Mouse (Mus musculus): Measurements from ENCODE around the gene Celsr1.
A peak's percentile ranks its signal among the peaks of the same experiment; 100 is the strongest.

Celsr1 gene

GRCm38 (mm10) chr15:86034781-86035360 lies 1.3 kb upstream of the Celsr1 start:
- ATAC-seq (ENCODE audit: low TSS enrichment): no peak

- no peak for ATAC-seq (ENCODE audit: low TSS enrichment)
Measured at GRCm38 (mm10) chr15:86034021-86034523, 495 bp upstream of the Celsr1 start.

DNA sequence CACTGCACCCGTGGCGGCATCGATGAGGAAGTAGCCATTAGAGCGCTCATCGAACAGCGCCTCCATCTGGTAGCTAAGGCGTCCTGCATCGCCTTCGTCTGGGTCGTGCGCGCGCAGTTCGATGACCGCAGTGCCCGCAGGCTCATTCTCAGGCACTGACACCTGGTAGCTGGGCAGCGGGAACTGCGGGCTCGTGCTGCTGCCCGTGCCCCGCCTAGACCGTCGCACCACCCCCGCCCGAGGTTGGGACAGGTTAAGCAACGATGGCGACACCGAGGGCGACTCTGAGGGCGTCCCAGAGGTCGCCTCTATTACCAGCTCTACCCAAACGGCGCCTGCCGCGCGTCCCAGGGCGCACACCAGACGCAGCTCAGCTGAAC lies 776 bp downstream of the Celsr1 start:
- no peak for ATAC-seq (ENCODE audit: low TSS enrichment)

DNA sequence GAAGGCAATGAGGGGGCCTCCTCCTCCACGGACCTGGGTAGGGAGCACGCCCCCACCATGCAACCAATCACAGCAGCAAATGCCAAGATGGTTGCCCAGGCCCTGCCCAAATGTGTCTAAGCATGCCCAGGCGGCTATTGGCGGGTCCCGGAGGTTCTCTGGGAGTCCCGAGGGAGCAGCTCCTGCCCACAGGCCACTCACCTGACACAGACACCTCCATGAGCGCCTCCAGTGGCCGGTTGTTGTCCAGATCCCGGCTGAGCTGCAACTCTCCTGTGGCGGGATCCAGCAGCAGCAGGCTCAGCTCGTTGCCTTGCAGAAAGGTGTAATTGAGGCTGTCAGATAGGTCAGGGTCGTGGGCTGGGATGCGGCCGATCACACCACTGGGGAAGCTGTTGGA lies 3.6 kb downstream of the Celsr1 start:
- ATAC-seq (ENCODE audit: low TSS enrichment): no peak

GRCm38 (mm10) chr15:86027871-86028270 lies 5.7 kb downstream of the Celsr1 start:
- ATAC-seq (ENCODE audit: low TSS enrichment): no peak

DNA sequence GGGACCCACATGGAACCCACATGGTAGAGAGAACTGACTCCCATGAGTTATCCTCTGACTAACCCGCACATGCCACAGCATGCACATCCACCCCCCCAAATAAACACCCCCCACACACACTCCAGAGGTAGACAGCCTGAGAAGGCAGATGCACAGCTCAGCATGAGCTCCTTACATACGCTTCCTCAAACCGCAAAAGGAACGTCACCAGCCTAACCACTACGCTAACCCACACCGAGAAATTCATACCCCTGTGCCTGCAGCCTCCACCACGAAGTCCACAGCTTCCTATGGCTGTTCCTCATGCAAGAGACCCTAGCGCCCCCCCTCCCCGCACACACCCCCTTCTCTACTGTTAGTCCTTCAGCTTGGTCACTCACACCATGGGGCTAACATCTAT lies 11.6 kb downstream of the Celsr1 start:
- no peak for ATAC-seq (ENCODE audit: low TSS enrichment)

DNA sequence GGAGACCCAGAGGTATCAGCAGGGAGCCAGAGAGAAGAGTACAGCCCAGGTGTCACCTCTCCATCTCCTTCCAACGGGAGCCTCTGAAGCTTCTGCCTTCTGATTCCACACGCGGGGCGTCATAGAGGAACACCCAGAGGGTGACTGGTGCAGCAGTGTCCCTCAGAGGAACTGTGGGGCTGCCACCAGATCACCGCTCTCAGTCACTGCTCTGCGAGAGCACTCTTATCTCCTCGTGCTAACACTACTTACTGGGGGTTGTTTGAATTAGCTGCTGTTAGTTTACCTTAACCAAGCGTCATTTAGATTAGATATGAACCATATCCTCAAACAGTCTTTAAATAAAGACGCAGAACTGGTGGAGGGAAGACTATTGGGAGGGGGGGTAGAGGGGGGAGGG lies 12.3 kb downstream of the Celsr1 start:
- ATAC-seq (ENCODE audit: low TSS enrichment): no peak

DNA sequence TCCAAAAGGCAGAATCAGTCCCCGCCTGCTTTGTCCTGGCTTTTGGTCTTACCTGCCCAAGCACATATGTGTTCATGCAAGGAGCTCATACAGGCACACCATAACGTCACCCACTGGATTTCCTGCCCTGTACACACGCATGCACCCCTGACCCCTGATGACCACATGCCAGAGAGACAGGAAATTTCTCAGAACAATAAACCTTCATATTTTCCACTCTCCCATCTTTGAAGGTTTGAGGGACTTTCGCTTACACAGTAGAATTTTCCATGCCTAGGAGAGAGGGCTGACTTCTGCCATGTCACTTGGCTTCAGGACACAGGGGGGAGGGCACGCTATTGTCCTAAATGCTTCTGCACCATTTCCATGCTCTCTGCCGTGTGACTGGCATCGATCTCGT lies 13.6 kb downstream of the Celsr1 start:
- ATAC-seq (ENCODE audit: low TSS enrichment): no peak

GRCm38 (mm10) chr15:86018753-86019512 lies 14.6 kb downstream of the Celsr1 start:
- ATAC-seq (ENCODE audit: low TSS enrichment): no peak

- ATAC-seq (ENCODE audit: low TSS enrichment): no peak
Measured at GRCm38 (mm10) chr15:86017336-86017735, 16.2 kb downstream of the Celsr1 start.

- ATAC-seq (ENCODE audit: low TSS enrichment): peak; percentile 64; the same call in 1 of the 2 replicates
Measured at GRCm38 (mm10) chr15:86015860-86016541, 17.6 kb downstream of the Celsr1 start.

DNA sequence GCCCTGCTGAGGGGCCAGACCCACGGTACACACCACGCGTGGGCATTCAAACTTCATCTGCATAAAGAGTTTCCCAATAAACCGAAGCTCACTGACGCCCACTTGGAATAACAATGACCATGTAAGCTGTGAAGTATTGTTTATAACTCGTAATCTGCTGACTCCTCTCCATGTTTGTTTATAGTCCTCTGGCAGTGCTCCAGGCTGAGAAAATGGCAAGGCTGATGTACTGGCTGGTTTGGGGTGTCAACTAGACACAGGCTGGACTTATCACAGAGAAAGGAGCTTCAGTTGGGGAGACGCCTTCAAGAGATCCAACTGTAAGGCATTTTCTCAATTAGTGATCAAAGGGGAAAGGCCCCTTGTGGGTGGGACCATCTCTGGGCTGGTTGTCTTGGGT lies 18.6 kb downstream of the Celsr1 start:
- ATAC-seq (ENCODE audit: low TSS enrichment): no peak

GRCm38 (mm10) chr15:86013656-86014055 lies 19.9 kb downstream of the Celsr1 start:
- ATAC-seq (ENCODE audit: low TSS enrichment): no peak

DNA sequence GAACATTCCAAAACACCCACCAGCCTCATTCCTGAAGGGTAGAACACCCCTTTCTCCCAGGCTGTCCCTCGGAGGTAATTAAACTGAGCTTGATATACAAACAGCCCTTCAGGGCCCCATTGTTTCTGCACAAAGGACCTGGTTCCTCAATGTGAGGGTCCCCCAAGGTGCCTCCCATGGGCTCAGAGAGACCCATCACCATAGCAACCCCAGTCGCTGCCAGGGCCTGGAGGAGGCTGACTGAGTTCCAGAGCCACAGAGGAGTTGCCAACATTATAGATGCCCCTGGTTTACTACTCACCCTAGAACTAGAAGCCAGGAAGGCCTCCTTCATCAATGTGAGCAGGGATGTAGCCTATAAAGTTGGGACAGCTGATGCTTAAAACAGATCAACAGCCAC lies 20.4 kb downstream of the Celsr1 start:
- no peak for ATAC-seq (ENCODE audit: low TSS enrichment)

GRCm38 (mm10) chr15:86007690-86008121 lies 25.9 kb downstream of the Celsr1 start:
- peak; percentile 83 for ATAC-seq (ENCODE audit: low TSS enrichment)

DNA sequence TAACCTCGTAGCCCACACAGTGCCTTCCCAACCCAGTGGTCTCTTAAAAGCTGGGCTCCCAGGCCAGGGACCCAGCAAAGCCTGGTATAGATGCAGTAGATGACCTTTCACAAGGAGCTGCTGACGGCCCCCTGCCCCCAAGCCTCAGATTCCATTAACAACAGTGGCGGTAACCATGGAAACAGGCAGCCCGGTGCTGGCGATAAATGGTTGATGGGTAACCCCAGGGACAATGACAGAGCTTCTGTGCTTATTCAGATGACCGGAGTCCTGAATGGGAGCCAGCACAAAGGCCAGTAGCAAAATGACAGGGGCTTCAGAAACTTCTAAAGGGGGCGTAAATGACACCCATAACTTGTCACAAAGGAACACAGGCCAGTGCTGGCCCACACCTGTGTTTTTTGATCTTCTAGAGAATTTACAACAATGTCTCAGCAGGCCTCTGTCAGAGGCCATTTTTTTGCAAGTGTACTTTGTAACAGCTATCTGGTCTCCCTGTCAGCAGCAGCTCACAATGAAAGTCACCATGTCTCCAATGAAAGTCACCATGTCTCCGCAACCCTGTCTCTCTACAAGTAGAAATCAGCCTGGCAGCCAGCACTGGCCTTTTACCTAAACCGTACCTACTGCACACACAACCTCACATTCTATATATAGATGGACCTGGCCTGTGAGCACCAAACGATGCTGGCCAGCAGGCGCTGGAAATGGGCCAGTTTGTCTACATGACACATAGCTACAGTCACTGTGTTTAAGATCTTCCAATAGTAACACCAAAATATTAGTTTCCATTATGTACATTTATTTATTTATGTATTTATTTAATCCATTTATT lies 27.7 kb downstream of the Celsr1 start:
- ATAC-seq (ENCODE audit: low TSS enrichment): no peak

DNA sequence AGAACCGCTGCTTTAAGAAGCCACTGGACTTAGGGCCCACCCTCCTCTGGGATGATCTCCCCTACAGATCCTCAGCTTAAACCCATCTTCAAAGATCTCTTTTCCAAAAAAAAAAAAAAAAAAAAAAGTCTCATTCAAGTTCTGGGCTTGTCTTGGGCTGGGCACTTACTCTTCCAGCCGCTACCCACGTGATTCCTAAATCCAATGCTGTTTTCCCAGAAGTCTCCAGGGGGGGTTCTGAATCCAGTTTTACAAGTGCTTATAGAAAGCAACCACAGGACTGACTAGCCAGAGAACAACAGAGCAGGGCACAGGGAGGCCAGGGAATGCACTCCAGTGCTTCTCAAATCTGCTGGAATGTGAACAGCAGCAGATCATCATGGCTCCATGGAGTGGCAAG lies 29.5 kb downstream of the Celsr1 start:
- no peak for ATAC-seq (ENCODE audit: low TSS enrichment)

GRCm38 (mm10) chr15:86000706-86001292 lies 32.8 kb downstream of the Celsr1 start:
- peak; percentile 92 for ATAC-seq (ENCODE audit: low TSS enrichment)

GRCm38 (mm10) chr15:85998525-85999230 lies 34.9 kb downstream of the Celsr1 start:
- no peak for ATAC-seq (ENCODE audit: low TSS enrichment)

- no peak for ATAC-seq (ENCODE audit: low TSS enrichment)
Measured at GRCm38 (mm10) chr15:85996031-85996765, 37.4 kb downstream of the Celsr1 start.
